In the genomic region with DNA sequence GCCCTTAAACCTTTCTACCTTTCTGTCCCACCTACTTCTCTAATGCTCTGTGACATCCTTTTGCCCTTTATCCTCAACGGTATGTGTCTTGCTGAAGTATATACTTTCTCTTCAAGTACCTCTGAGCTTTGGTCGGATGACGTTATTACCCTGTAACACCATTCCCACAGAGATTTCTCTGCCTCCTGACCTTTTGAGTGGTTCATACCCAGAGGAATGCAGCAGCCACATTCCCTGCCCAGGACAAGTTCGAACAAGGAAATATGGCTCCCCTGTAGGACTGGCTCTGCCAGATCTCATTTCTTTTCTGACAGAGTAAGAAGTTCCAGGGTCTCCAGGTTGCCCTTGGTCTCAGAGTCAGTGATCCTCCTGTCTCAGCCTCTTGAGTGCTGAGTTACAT, we compare ENCODE assay signal across 23 mouse cellular contexts. TPM values are rescaled to one million over a fixed set of nuclear protein-coding genes. Genes with fewer than 3 reads are reported as not detected.
DNase-seq lines count a peak whose midpoint lies in the region; ATAC-seq and TF ChIP-seq lines count a peak whose summit lies in the region.
"Had no signal": no experiment of that assay in that cellular context is flagged by ENCODE, and none has a peak within 500 bp of the region (broad histone marks: within the 10 kb centered on the region; RNA-seq: fewer than 3 reads in every experiment).

No protein-coding gene starts in this region.

- 66% methylated on average over 4 of the region's 4 CpGs for WGBS in heart, adult 2 months
- WGBS in heart, embryonic 10.5 days = 67% methylated on average over 4 of the region's 4 CpGs
- WGBS in lung, embryonic 15.5 days = 52% methylated on average over 4 of the region's 4 CpGs
- WGBS in small intestine, adult 2 months = 52% methylated on average over 4 of the region's 4 CpGs

- no peak overlapping the region for H3K4me3 ChIP-seq in heart, adult 2 months
- no peak overlapping the region for H3K4me3 ChIP-seq in heart, embryonic 10.5 days
- no peak overlapping the region for H3K4me3 ChIP-seq in lung, embryonic 15.5 days
- H3K4me3 ChIP-seq in small intestine, adult 2 months (ENCODE audit: low read depth, low read length) = no peak overlapping the region
- H3K4me3 ChIP-seq: embryonic facial prominence, embryonic 13.5 days; heart, embryonic 12.5 days; limb, embryonic 13.5 days; midbrain, embryonic 12.5 days; neural tube, embryonic 12.5 days had no signal

- no peak for DNase-seq in heart, adult 2 months
- no peak for DNase-seq in heart, embryonic 10.5 days (ENCODE audit: low spot score)
- no peak for DNase-seq in lung, postnatal 25 days (ENCODE audit: low spot score)
- DNase-seq in 3T3-L1 (ENCODE audit: low read depth, low spot score) = peak; percentile 72
- DNase-seq in left cerebral cortex, postnatal 14 days (ENCODE audit: low spot score in 2 of 2) = no peak
- no peak for DNase-seq in spleen, adult 18-20 months
- DNase-seq: adrenal gland, adult 8-10 months; cerebellum, postnatal 10 days; gastrocnemius, postnatal 25 days; right cerebral cortex, adult 18-20 months; thymus, adult 2 months had no signal

- no peaks in the 10 kb centered on the region for H3K79me2 ChIP-seq in heart, adult 2 months (replicated peaks; ENCODE audit: control insufficient read depth, insufficient read depth, low read length)

- H3K27ac ChIP-seq in heart, adult 2 months = peak overlapping the region; percentile 26; the same call in 1 of the 2 replicates
- H3K27ac ChIP-seq in heart, embryonic 10.5 days = no peak overlapping the region
- no peak overlapping the region for H3K27ac ChIP-seq in lung, embryonic 15.5 days
- peak overlapping the region; percentile 58 for H3K27ac ChIP-seq in small intestine, adult 2 months (ENCODE audit: insufficient read depth, low read depth, low read length)
- H3K27ac ChIP-seq: embryonic facial prominence, embryonic 13.5 days; limb, embryonic 13.5 days; liver, embryonic 14.5 days; macrophage; midbrain, embryonic 12.5 days; neural tube, embryonic 12.5 days had no signal

- no peak for TF ChIP-seq POLR2A in heart, adult 2 months (IDR thresholded peaks at IDR 0.05; ENCODE audit: insufficient read depth, low read depth, low read length)
- no peak for TF ChIP-seq POLR2A in small intestine, adult 2 months (IDR thresholded peaks at IDR 0.05; ENCODE audit: low read depth, low read length)

- no peaks in the 10 kb centered on the region for H3K27me3 ChIP-seq in heart, adult 2 months (ENCODE audit: control insufficient read depth, insufficient read depth, low read length)
- no peaks in the 10 kb centered on the region for H3K27me3 ChIP-seq in heart, embryonic 10.5 days (ENCODE audit: insufficient read depth, poor library complexity, severe bottlenecking)
- no peaks in the 10 kb centered on the region for H3K27me3 ChIP-seq in lung, embryonic 15.5 days
- no peaks in the 10 kb centered on the region for H3K27me3 ChIP-seq in small intestine, adult 2 months (ENCODE audit: control insufficient read depth, insufficient read depth, low read length)
- H3K27me3 ChIP-seq: embryonic facial prominence, embryonic 13.5 days; heart, embryonic 12.5 days; limb, embryonic 13.5 days; midbrain, embryonic 12.5 days; neural tube, embryonic 12.5 days had no signal

- 0 out of 2 replicates have a peak, but pooled peaks have one; percentile 23 for ATAC-seq in lung, embryonic 15.5 days (ENCODE audit: borderline replicate concordance, extremely low read depth, low FRiP score, low TSS enrichment)
- ATAC-seq: forebrain, embryonic 16.5 days; hindbrain, embryonic 16.5 days; intestine, embryonic 16.5 days had no signal

- no peak overlapping the region for H3K9ac ChIP-seq in heart, adult 2 months (ENCODE audit: low read depth, low read length)
- no peak overlapping the region for H3K9ac ChIP-seq in lung, embryonic 15.5 days
- H3K9ac ChIP-seq: embryonic facial prominence, embryonic 13.5 days; heart, embryonic 12.5 days; limb, embryonic 13.5 days; liver, embryonic 14.5 days; midbrain, embryonic 12.5 days; neural tube, embryonic 12.5 days had no signal

- peaks cover 18% of the 10 kb centered on the region for H3K36me3 ChIP-seq in heart, adult 2 months (ENCODE audit: control insufficient read depth, insufficient read depth, low read length)
- H3K36me3 ChIP-seq in heart, embryonic 10.5 days = peaks cover 48% of the 10 kb centered on the region
- H3K36me3 ChIP-seq in lung, embryonic 15.5 days = peaks cover 31% of the 10 kb centered on the region
- peaks cover 26% of the 10 kb centered on the region for H3K36me3 ChIP-seq in small intestine, adult 2 months (ENCODE audit: control insufficient read depth, insufficient read depth, low read length)

- intact Hi-C loops in heart, adult 2 months (cut with DNase I) = loop anchor here (2.0 kb wide), 2 partner anchors 15 to 25 kb away; no protein-coding TSS in a partner anchor
- intact Hi-C loops in left cerebral cortex, postnatal 14 days (cut with DNase I) = no loop called here

- no peak for TF ChIP-seq EP300 in heart, adult 2 months (IDR thresholded peaks at IDR 0.05; ENCODE audit: insufficient read depth, low read depth, low read length)

- no peaks in the 10 kb centered on the region for H3K9me3 ChIP-seq in heart, embryonic 10.5 days
- H3K9me3 ChIP-seq in lung, embryonic 15.5 days = no peaks in the 10 kb centered on the region
- H3K9me3 ChIP-seq: embryonic facial prominence, embryonic 13.5 days; heart, embryonic 12.5 days; limb, embryonic 13.5 days; midbrain, embryonic 12.5 days; neural tube, embryonic 12.5 days had no signal

- H3K4me1 ChIP-seq in heart, adult 2 months (ENCODE audit: control insufficient read depth, insufficient read depth, low read length) = peaks cover 20% of the 10 kb centered on the region
- H3K4me1 ChIP-seq in heart, embryonic 10.5 days = peaks cover 16% of the 10 kb centered on the region
- no peaks in the 10 kb centered on the region for H3K4me1 ChIP-seq in lung, embryonic 15.5 days
- H3K4me1 ChIP-seq in small intestine, adult 2 months (ENCODE audit: control insufficient read depth, insufficient read depth, insufficient read length, low read length) = peaks cover 23% of the 10 kb centered on the region; the same call in 1 of the 2 replicates
- H3K4me1 ChIP-seq: limb, embryonic 13.5 days; midbrain, embryonic 12.5 days; neural tube, embryonic 12.5 days had no signal

- H3K4me2 ChIP-seq in lung, embryonic 15.5 days = no peak overlapping the region
- H3K4me2 ChIP-seq: embryonic facial prominence, embryonic 13.5 days; heart, embryonic 12.5 days; limb, embryonic 13.5 days; midbrain, embryonic 12.5 days; neural tube, embryonic 12.5 days had no signal

- TF ChIP-seq CTCF in heart, adult 2 months (IDR thresholded peaks at IDR 0.05) = no peak
- TF ChIP-seq CTCF in small intestine, adult 2 months (IDR thresholded peaks at IDR 0.05; ENCODE audit: extremely low read depth, insufficient read length, insufficient replicate concordance, low read depth, low read length) = no peak

RNA-seq across cellular contexts. Expression of a gene that starts 44.2 kb away (rescaled TPM):
- total RNA-seq in heart, adult 2 months (2021) = 10 to 100 TPM; 27.0 to 31.7 TPM
- polyA plus RNA-seq in heart, adult 2 months (2012; rRNA removed) = 13.8 and 28.8 TPM in 2 replicates
- polyA plus RNA-seq in heart, embryonic 10.5 days (2016; fragmentation: Nextera tagmentation; extraction: Ambion mirVana) = 125 and 158 TPM in 2 replicates
- 155 and 161 TPM in 2 replicates for polyA plus RNA-seq in lung, embryonic 15.5 days (2015; fragmentation: Nextera tagmentation; extraction: Ambion mirVana)
- polyA plus RNA-seq in small intestine, adult 2 months (2012; rRNA removed) = 5.6 and 9.6 TPM in 2 replicates
- total RNA-seq in left cerebral cortex, postnatal 14 days (2021) = 10 to 100 TPM; 41.8 to 43.5 TPM

RNA-seq across cellular contexts. Expression of a gene that starts 51.9 kb away (rescaled TPM):
- 10 to 100 TPM; 68.7 to 69.7 TPM for total RNA-seq in heart, adult 2 months (2021)
- polyA plus RNA-seq in heart, adult 2 months (2012; rRNA removed) = 42.6 and 57.4 TPM in 2 replicates
- 38.1 and 47.1 TPM in 2 replicates for polyA plus RNA-seq in heart, embryonic 10.5 days (2016; fragmentation: Nextera tagmentation; extraction: Ambion mirVana)
- 70.0 and 74.5 TPM in 2 replicates for polyA plus RNA-seq in lung, embryonic 15.5 days (2015; fragmentation: Nextera tagmentation; extraction: Ambion mirVana)
- polyA plus RNA-seq in small intestine, adult 2 months (2012; rRNA removed) = 71.3 and 79.4 TPM in 2 replicates
- 1 to 10 TPM; 6.5 to 9.0 TPM for total RNA-seq in left cerebral cortex, postnatal 14 days (2021)

Comparison
In these comparisons a context has a peak if more than half of its experiments do, and no peak if none do; other contexts are left out.
1. H3K27ac ChIP-seq: peak in heart, adult 2 months (single experiment) and small intestine, adult 2 months (single experiment); none in heart, embryonic 10.5 days (single experiment) and lung, embryonic 15.5 days (single experiment).